Mouse (Mus musculus) adrenal gland (tissue): Measurements from ENCODE around the gene Entpd7.

Experiments used
- intact Hi-C: fragments of 180-260 bp; cut with DNase I; formaldehyde crosslinking; loops from one replicate; pipeline ENCODE4 v1.15.1; 2025
- long read RNA-seq, 2 experiments: library from polyadenylated mRNA; unstranded; transcript quantifications; one replicate each; pipeline ENCODE4 v2.0.0; 2020; ENCODE audit warnings: borderline replicate concordance in 1 of 2; ENCODE audit not compliant: insufficient replicate concordance in 1 of 2

Entpd7 gene
- long read RNA-seq, experiment 1, partial matches to known transcripts, result 0 of 2 reads
- long read RNA-seq, experiment 1, other reads (novel, unspliced or antisense), result 2 of 2 reads
- long read RNA-seq, experiment 2, partial matches to known transcripts, result 0 of 1 reads
- long read RNA-seq, experiment 2, other reads (novel, unspliced or antisense), result 1 of 1 reads

DNA sequence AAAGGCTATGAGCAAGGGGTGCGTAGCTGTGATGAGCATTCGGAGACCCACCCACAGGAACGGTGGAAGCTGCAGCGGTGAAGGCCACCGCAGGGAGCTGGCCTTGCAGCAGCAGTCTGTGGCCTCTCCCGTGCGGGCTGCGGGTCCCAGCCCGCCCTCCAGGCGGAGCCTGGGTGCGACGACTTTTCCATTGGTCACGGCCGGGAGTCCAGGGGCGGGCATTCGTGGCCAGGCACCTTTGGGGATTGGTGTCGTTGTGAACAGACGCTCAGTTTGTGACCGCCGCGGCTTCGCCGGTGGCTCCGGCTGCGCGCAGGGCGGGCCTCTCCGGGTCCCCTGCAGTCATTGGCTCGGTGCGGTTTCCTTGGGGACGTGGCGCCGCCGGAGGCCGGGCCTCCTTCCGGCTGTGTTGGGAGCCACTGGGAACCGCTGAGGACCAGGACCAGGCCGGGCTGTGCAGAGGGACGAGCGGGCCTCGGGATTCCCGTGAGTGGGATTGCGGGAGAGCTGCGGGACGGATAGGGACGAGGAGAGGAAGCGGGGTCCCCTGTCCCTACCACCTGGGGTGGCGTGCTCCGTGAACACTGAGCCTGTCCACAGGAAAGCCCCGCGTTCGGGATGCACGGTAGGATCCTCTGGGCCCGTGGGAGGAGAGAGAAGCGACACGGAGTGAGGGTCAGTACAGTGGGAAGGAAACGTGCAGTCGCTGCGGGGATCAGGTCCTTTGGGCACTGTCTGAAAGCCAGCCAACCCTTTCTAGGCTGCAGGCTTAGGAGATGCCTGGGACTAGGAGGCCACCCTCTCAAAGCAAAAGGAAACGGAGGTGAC is at the start of gene Entpd7:
Entpd7 (plus strand) TSS at position 254 of the 828 bp plus-strand sequence.
- intact Hi-C loops, result no loop called here

DNA sequence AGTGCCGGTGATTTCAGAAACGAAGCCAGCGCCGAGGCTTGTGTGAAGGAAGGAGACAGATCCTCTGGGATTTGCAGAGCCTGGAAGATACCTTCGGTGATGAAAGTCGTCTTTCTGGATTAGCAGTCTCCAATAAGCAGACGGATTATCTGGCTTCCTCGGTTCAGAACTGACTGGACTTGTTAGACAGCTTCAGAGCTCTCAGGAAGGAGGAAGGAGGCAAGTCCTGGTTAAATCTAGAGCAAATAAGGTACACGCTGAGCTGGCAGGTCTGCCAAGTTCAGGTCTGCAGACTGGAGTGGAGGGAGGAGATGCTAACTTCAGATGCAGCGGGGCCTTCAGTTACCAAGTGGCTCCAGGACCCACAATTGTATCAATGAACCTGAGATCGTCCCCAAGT is 47.6 kb upstream of the Entpd7 start:
- intact Hi-C loops, result no loop called here

DNA sequence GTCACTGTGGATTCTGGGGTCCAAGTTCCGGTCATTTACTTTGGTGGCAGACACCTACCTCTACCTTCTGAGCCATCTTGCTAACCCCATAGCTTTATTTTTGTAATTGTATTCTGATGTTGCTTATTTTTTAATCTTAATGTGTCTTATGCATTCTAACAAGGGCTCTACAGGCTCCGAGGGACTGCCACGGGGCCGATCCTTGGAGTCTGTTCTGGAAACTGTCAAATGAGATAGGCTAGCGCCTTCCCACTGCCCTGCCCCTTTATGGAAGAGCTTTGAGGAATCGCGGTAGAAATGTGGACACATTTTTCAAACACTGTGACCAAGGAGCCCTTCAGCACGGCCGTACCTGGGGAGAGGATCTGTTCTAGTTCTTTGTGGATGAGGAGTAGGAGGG is 46.6 kb upstream of the Entpd7 start:
- intact Hi-C loops, result no loop called here

GRCm38 (mm10) chr19:43645508-43645907 is 44.0 kb upstream of the Entpd7 start:
- intact Hi-C loops, result no loop called here

- intact Hi-C loops, result no loop called here
Observed at GRCm38 (mm10) chr19:43646852-43647251, 42.6 kb upstream of the Entpd7 start.

GRCm38 (mm10) chr19:43647261-43647660 is 42.2 kb upstream of the Entpd7 start:
- intact Hi-C loops, result no loop called here

DNA sequence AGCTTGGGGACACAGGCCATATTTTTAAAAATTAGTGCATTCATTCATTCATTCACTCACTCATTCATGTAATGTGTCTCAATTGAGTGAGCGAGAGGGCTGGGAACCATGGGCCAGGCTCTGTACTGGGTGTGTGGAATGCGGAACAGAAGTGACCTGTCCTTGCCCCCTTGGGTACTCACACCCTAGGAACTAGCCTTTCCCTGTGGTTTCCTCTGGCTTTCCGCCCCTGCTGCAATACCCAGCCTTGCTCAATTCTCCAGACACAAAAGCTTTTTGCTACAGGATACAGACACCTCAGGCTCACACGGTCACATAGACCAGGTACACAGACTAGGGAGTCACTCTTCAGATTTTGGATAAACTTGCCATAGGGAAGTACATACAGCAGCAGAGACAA is 41.1 kb upstream of the Entpd7 start:
- intact Hi-C loops, result no loop called here

DNA sequence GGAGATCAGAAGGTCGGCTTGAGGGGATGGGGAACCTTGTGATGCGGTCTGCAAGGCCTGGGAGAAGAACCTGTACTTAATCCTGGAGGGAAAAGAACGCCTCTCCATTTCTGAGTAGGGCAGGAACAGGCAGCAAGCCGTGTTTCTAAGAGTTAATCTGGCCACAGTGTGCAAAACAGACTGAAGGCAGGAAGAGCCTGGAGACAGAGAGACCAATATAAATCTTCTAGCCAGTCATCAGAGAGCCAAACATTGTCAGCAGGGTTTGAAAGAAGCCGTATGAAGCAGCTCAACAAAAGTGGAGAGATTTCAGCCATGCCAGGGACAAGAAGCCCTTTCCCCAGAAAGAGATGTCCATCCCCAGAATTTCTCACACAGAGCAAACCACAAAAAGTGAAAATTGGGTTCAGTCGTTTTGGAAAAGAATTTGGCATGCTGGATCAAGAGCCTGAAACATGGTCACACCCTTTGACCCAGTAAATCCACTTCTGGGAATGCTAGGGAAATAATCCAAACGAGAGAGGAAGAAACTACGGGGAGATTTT is 38.2 kb upstream of the Entpd7 start:
- intact Hi-C loops, result loop anchor here (10.0 kb wide), 1 partner anchor 157 kb away; no protein-coding TSS in a partner anchor

DNA sequence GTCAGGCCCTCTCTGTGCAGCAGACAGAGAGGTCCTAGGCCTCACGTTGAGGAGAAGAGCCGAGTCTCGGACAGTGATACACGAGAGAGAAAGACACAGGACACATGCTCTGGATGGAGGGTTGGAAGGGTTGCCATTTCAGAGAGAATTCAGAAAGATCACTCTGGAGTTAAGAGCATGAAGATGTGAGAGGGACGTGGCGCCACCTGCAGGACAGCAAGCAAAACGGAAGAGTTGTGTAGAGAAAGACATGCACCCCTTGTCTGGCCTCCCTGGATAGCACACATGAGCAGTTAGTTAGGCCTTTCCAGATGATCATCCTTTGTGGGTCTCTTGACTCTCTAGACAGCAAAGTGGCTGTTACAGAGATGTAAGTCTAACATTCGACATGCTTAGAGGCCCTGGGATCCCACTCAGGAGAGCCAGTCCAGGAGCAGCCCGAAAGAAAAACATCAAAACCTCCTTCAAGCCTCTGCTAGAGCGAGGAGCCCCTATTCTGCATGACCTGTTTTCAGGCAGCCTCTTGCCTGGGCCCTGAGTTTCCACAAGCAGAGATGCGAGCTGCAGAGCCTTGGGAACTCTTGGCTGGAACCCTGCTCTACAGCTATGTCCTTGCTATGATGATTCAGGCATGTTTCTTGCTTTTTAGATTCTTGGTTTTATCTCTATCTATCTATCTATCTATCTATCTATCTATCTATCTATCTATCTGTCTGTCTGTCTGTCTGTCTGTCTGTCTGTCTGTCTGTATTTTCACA is 33.6 kb upstream of the Entpd7 start:
- intact Hi-C loops, result loop anchor here (2.0 to 10.0 kb wide), 2 partner anchors 23 to 161 kb away; no protein-coding TSS in a partner anchor

DNA sequence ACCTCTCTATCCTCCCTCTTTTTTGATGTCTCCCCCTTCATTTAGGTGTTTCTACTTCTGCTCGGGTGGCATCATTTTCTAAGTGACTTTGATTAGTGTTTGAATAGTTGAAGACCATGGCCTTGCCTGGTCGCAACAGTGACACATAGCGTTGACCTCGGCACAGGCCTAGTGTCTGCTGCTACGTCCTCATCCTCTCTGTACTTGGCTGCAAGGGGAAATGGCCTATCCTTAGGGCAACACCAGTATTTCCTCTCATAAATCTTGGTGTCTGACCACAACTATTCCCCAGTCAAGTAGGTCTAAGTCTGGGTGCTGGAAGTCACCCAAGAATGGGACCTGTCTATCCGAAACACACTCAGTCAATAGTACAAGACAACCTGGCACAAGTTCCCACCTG is 29.8 kb upstream of the Entpd7 start:
- intact Hi-C loops, result loop anchor here (10.0 kb wide), 1 partner anchor 165 kb away; no protein-coding TSS in a partner anchor

GRCm38 (mm10) chr19:43660774-43661173 is 28.7 kb upstream of the Entpd7 start:
- intact Hi-C loops, result no loop called here

DNA sequence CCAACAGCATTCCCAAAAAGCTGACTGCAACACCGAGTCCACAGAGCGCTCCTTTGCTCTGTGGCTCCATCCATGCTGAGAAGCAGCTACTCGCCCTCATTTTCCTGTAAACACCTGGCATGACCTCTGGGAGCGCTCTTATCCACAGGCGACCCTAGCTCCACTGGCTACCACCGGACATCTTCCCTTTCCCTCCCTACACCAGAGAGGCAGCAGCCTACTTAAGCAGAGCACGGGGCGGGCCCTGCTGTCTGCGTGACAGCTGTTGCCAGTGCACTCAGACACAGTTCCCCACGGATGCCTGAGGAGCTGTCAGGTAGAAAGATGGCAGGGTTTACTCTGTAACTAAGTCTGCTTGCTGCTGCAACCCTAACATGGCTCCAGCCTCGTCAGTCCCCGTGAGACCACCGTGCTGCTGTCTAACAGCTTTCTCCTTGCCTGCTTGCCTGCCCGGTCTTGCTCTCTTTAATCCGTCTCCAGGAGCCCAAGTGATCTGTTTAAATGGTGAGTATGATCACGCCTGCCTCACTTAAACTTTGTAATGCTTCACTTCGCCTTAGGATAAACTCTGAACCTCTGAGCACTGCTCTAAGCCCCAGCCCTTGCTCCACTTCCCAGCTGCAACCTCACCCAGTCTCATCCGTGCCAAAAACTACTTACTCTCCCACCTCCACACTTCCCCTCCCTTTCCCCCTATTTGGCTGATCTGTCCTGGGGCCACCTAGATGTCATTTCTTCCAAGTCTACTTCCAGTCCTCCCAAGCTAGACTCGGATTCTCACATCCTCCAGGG is 27.1 kb upstream of the Entpd7 start:
- intact Hi-C loops, result no loop called here

GRCm38 (mm10) chr19:43663471-43663870 is 26.0 kb upstream of the Entpd7 start:
- intact Hi-C loops, result no loop called here

DNA sequence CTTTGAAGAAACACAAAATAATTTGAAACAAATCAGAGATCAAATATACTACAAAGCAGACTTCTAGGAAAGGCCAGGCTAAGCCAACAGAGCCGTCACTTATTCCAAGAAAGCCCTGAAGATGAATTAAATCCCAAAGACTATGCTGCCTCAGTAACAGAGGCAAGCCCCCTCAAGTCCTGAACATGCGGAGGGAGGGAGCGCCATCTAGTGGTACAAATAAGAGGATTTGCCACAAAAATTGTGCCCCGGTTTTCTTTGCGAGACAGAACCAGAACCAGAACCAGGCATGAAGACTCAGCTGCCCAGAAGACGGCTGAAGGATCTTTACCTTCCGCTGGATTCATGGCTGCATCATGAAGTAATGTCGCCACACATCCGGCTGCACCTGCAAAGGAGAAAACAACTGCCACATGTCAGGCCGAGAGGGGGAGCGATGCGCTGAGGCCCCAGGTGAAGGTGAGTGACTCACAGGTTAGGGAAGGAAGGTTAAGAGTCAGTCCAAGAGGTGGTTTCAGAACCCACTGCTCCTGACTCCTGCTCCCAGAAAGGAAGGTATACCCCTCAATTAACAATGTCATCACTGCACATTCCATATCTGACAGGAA is 23.9 kb upstream of the Entpd7 start:
- intact Hi-C loops, result loop anchor here (5.0 kb wide), 1 partner anchor 33 kb away; no protein-coding TSS in a partner anchor

GRCm38 (mm10) chr19:43666661-43667429 is 22.6 kb upstream of the Entpd7 start:
- intact Hi-C loops, result loop anchor here (5.0 kb wide), 1 partner anchor 35 kb away; no protein-coding TSS in a partner anchor

DNA sequence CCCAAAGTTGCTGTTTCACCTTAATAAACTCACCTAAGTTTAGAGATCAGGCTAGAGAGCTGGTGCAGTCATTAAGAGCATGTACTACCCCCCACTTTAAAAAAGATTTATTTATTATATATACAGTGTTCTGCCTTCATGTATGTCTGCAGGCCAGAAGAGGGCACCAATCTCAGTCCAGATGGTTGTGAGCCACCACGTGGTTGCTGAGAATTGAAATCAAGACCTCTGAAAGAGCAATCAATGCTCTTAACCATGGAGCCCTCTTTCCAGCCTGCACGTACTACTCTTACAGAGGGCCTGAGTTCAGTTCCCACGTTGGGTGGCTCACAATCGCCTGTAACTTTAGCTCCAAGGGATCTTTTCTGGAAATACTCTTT is 22.1 kb upstream of the Entpd7 start:
- intact Hi-C loops, result loop anchor here (5.0 kb wide), 1 partner anchor 35 kb away; no protein-coding TSS in a partner anchor

- intact Hi-C loops, result loop anchor here (5.0 kb wide), 1 partner anchor 37 kb away; no protein-coding TSS in a partner anchor
Observed at GRCm38 (mm10) chr19:43669136-43669759, 20.2 kb upstream of the Entpd7 start.

DNA sequence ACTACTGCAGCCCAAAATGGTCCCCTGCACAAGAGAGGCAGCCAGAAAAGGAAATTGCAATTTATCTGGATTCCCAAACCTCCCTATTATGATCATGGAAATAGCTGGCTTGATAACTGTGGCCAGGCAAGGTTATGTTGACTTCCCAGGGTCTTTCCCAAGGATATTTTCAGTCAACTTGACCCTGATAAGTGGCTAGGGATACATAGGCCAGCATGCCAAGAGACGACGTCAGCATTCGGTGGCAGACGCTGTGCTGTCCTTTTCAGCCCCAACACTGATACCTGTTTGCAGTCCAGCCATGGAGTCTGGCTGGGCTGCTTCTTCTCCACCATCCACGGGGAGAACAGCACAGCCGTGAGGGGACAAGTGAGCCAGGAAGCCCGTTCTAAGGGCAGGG is 18.4 kb upstream of the Entpd7 start:
- intact Hi-C loops, result no loop called here
